Mouse (Mus musculus) small intestine, adult 2 months (tissue): ENCODE results near the gene Trim41. TPM values are rescaled to one million over a fixed set of nuclear protein-coding genes. Genes with fewer than 3 reads are reported as not detected.
"Not testable (repeated sequence)": the region's sequence is repeated elsewhere in the genome, so short reads cannot be mapped to it uniquely, and the experiment has no call there.

Source experiments
- H3K27ac ChIP-seq: fragments of 200-500 bp; 2 replicates; pipeline ENCODE4 v1.5.1; 2012; ENCODE audit warnings: low read depth, low read length, control low read depth, inconsistent platforms; ENCODE audit not compliant: insufficient read depth
- H3K27me3 ChIP-seq: fragments of 200-500 bp; 2 replicates; pipeline ENCODE4 v1.6.1; 2012; ENCODE audit warnings: mild to moderate bottlenecking, moderate library complexity, low read length, inconsistent platforms; ENCODE audit not compliant: control insufficient read depth, insufficient read depth
- H3K36me3 ChIP-seq: fragments of 200-500 bp; 2 replicates; pipeline ENCODE4 v1.6.1; 2012; ENCODE audit warnings: mild to moderate bottlenecking, low read length, control low read depth, inconsistent platforms; ENCODE audit not compliant: control insufficient read depth, insufficient read depth
- H3K4me1 ChIP-seq: fragments of 200-500 bp; 2 replicates; pipeline ENCODE4 v1.6.1; 2012; ENCODE audit warnings: low read length, inconsistent platforms, mixed read lengths; ENCODE audit not compliant: control insufficient read depth, insufficient read depth, insufficient read length
- H3K4me3 ChIP-seq: fragments of 200-500 bp; 2 replicates; pipeline ENCODE4 v1.5.1; 2012; ENCODE audit warnings: low read depth, mild to moderate bottlenecking, control low read depth, inconsistent platforms, low read length, moderate library complexity
- CTCF ChIP-seq: fragments of 200-500 bp; IDR thresholded peaks from 2 replicates; pipeline ENCODE4 v1.5.1; 2012; ENCODE audit warnings: low read depth, mild to moderate bottlenecking, control low read depth, inconsistent platforms, low read length, moderate library complexity, mixed read lengths; ENCODE audit not compliant: insufficient replicate concordance, insufficient read length; ENCODE audit errors: extremely low read depth
- POLR2A ChIP-seq: fragments of 200-500 bp; IDR thresholded peaks from 2 replicates; pipeline ENCODE4 v1.6.1; 2012; ENCODE audit warnings: low read depth, mild to moderate bottlenecking, control low read depth, inconsistent platforms, low read length, moderate library complexity
- WGBS: fragments of 180-500 bp; shearing (Covaris S2); methylation state at CpG from one replicate; pipeline ENCODE4 v1.1.7; 2018; 5-methylcytosine and 5-hydroxymethylcytosine counted together
- polyA plus RNA-seq: library from polyadenylated mRNA; depleted of rRNA; stranded (reverse); fragments of >200 nt; gene quantifications from 2 replicates; pipeline ENCODE4 v1.2.3, GENCODE M21; 2012

Gene Trim41
- polyA plus RNA-seq, 1 experiment = 18.7 TPM

DNA sequence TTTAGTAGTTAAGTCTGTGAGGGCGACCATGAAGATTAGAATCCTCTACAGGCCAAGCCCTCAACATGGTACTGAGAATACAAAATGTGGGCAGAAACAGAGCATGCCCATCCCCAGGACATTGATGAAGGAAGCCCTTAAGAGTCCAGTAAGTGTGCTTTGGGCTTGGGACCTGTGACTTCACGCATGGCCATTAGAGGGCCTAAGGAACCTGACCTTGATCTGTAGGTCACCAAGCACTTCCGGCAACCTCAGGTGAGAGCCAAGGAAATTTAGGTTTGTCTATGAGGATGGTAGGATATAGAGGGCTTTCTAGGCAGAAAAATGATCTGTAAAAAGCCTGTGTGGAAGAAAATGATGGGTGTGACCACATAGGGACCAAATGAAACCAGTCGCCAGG lies 20.9 kb downstream of the Trim41 start:
- TF ChIP-seq CTCF = no peak
- H3K4me3 ChIP-seq = no peak overlapping the region
- WGBS = 86% methylated on average over 4 of the region's 4 CpGs
- H3K27me3 ChIP-seq = no peaks in the 10 kb centered on the region
- peaks cover 3% of the 10 kb centered on the region; the same call in 1 of the 2 replicates for H3K36me3 ChIP-seq
- no peak overlapping the region for H3K27ac ChIP-seq
- peaks cover 3% of the 10 kb centered on the region; the same call in 1 of the 2 replicates for H3K4me1 ChIP-seq

GRCm38 (mm10) chr11:48795221-48795620 lies 21.9 kb downstream of the Trim41 start:
- H3K36me3 ChIP-seq = no peaks in the 10 kb centered on the region
- H3K4me3 ChIP-seq = no peak overlapping the region
- H3K27me3 ChIP-seq = no peaks in the 10 kb centered on the region
- WGBS = 97% methylated on average over 7 of the region's 7 CpGs
- TF ChIP-seq POLR2A = no peak
- TF ChIP-seq CTCF = no peak
- H3K27ac ChIP-seq = no peak overlapping the region
- H3K4me1 ChIP-seq = peaks cover 6% of the 10 kb centered on the region; the same call in 1 of the 2 replicates

DNA sequence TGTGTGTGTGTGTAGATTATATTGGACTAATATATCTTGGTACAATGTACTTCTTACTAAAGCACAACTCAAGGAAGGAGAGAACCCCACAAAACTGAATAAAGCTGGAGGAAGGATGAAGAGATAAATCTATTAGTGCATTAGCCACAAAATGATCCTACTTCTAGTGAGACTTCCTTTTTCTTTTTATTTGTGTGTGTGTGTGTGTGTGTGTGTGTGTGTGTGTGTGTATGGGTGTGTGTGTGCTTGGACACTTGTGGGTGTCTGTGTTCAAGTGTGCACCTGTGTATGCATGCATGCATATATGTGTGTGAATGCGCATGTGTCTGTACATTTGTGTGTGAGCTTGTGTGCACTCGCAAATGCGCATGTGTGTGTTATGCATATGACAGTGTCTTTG lies 24.0 kb downstream of the Trim41 start:
- no peak overlapping the region for H3K4me3 ChIP-seq
- H3K36me3 ChIP-seq = no peaks in the 10 kb centered on the region
- no peak overlapping the region for H3K27ac ChIP-seq
- no peak for TF ChIP-seq CTCF
- TF ChIP-seq POLR2A = no peak
- peaks cover 2% of the 10 kb centered on the region; the same call in 1 of the 2 replicates for H3K4me1 ChIP-seq
- H3K27me3 ChIP-seq = no peaks in the 10 kb centered on the region
- over 99% methylated on average over 3 of the region's 3 CpGs for WGBS

DNA sequence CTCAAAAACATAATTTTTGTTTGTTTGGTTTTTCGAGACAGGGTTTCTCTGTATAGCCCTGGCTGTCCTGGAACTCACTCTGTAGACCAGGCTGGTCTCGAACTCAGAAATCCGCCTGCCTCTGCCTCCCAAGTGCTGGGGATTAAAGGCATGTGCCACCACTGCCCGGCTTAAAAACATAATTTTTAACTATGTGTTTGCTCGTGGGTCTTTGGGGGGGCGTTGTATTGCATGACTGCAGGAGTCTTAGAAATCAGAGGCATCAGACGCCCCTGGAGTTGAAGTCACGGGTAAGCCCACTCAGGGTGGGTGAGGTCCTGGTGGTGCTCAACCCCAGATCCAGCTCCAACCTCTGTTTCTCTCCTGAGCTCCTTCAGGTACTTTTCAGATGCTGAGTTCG lies 25.3 kb downstream of the Trim41 start:
- not testable (repeated sequence) for H3K27me3 ChIP-seq, H3K4me1 ChIP-seq, H3K27ac ChIP-seq, H3K4me3 ChIP-seq, H3K36me3 ChIP-seq
- 91% methylated on average over 9 of the region's 9 CpGs for WGBS

GRCm38 (mm10) chr11:48790946-48791345 lies 26.2 kb downstream of the Trim41 start:
- H3K4me1 ChIP-seq = peaks cover 2% of the 10 kb centered on the region; the same call in 1 of the 2 replicates
- H3K27ac ChIP-seq = no peak overlapping the region
- 36% methylated on average over 8 of the region's 8 CpGs for WGBS
- TF ChIP-seq POLR2A = no peak
- no peak for TF ChIP-seq CTCF
- H3K36me3 ChIP-seq = no peaks in the 10 kb centered on the region
- H3K4me3 ChIP-seq = no peak overlapping the region
- H3K27me3 ChIP-seq = no peaks in the 10 kb centered on the region

- 17% methylated on average over 20 of the region's 20 CpGs for WGBS
- Histone ChIP-seq H3K27ac (no peak overlapping the region), H3K4me1 (peaks cover 2% of the 10 kb centered on the region; the same call in 1 of the 2 replicates), H3K4me3 (no peak overlapping the region), H3K27me3 (no peaks in the 10 kb centered on the region), H3K36me3 (no peaks in the 10 kb centered on the region)
- TF ChIP-seq POLR2A = no peak
- peak; percentile 92 for TF ChIP-seq CTCF
Observed at GRCm38 (mm10) chr11:48789973-48790823, 27.0 kb downstream of the Trim41 start.

DNA sequence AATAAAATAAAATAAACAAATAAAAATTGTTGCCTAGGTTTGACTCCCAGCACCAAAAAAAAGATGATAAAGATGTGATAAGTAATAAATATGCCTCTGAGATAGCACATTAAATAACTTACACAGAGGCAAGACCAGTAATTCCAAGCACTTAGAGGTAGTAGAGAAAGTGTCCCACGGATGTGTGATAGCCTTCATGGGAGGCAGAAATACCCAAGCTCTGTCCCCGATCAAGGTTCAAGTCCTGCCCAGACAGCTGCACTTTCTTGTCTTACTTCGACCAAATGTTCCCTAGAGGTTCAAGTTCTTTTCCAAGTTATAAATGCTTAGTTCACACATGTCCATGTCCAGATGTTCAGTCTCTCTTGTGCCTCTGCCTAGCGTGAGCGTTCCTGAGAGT lies 27.9 kb downstream of the Trim41 start:
- no peak overlapping the region for H3K27ac ChIP-seq
- H3K27me3 ChIP-seq = no peaks in the 10 kb centered on the region
- H3K4me3 ChIP-seq = no peak overlapping the region
- peaks cover 2% of the 10 kb centered on the region; the same call in 1 of the 2 replicates for H3K4me1 ChIP-seq
- 74% methylated on average over 5 of the region's 5 CpGs for WGBS
- H3K36me3 ChIP-seq = no peaks in the 10 kb centered on the region
- no peak for TF ChIP-seq POLR2A
